Mouse (Mus musculus) adrenal gland, postnatal 14 days (tissue): Measurements from ENCODE around the gene Cap2. TPM values are rescaled to one million over a fixed set of nuclear protein-coding genes. Genes with fewer than 3 reads are reported as not detected.

Experiments used
- DNase-seq: peaks from one replicate; pipeline ENCODE4 v3.0.0; 2021; ENCODE audit warnings: mixed read lengths
- total RNA-seq: library from RNA; stranded (reverse); gene quantifications from 2 replicates; pipeline ENCODE4 v1.2.3, GENCODE M21; 2021

Cap2 gene
- total RNA-seq, 1 experiment from 2014 or later = 2.4 TPM

GRCm38 (mm10) chr13:46633320-46634132, 131.9 kb downstream of the Cap2 start:
- no peak for DNase-seq

GRCm38 (mm10) chr13:46634133-46634488, 132.5 kb downstream of the Cap2 start:
- no peak for DNase-seq

GRCm38 (mm10) chr13:46640608-46641468, 139.2 kb downstream of the Cap2 start:
- no peak for DNase-seq

GRCm38 (mm10) chr13:46642318-46642717, 140.7 kb downstream of the Cap2 start:
- no peak for DNase-seq

- DNase-seq = no peak
Observed at GRCm38 (mm10) chr13:46644175-46644574, 142.5 kb downstream of the Cap2 start.

GRCm38 (mm10) chr13:46645476-46645875, 143.8 kb downstream of the Cap2 start:
- DNase-seq = no peak

GRCm38 (mm10) chr13:46651853-46652252, 150.2 kb downstream of the Cap2 start:
- DNase-seq = no peak

GRCm38 (mm10) chr13:46652671-46653070, 151.0 kb downstream of the Cap2 start:
- no peak for DNase-seq

GRCm38 (mm10) chr13:46653671-46654070, 152.0 kb downstream of the Cap2 start:
- no peak for DNase-seq

- no peak for DNase-seq
Observed at GRCm38 (mm10) chr13:46654566-46654965, 152.9 kb downstream of the Cap2 start.

- no peak for DNase-seq
Observed at GRCm38 (mm10) chr13:46659211-46659610, 157.6 kb downstream of the Cap2 start.

- DNase-seq = peak; percentile 15
Observed at GRCm38 (mm10) chr13:46663461-46663964, 161.9 kb downstream of the Cap2 start.

GRCm38 (mm10) chr13:46669048-46669619, 167.5 kb downstream of the Cap2 start, which contains the start of gene Fam8a1:
Gene Fam8a1, plus strand, starts transcription at chr13:46669522.
- peak; percentile 96 for DNase-seq

GRCm38 (mm10) chr13:46669620-46670271, 168.1 kb downstream of the Cap2 start:
- DNase-seq = peak; percentile 50

GRCm38 (mm10) chr13:46670514-46670913, 168.9 kb downstream of the Cap2 start:
- DNase-seq = no peak

- DNase-seq = peak; percentile 58
Observed at GRCm38 (mm10) chr13:46674601-46675000, 173.0 kb downstream of the Cap2 start.

- DNase-seq = no peak
Observed at GRCm38 (mm10) chr13:46677721-46678120, 176.1 kb downstream of the Cap2 start.

GRCm38 (mm10) chr13:46682921-46683320, 181.3 kb downstream of the Cap2 start:
- no peak for DNase-seq

- no peak for DNase-seq
Observed at GRCm38 (mm10) chr13:46683370-46683769, 181.7 kb downstream of the Cap2 start.

- DNase-seq = no peak
Observed at GRCm38 (mm10) chr13:46690559-46691241, 189.1 kb downstream of the Cap2 start.

- DNase-seq = no peak
Observed at GRCm38 (mm10) chr13:46695296-46695908, 193.8 kb downstream of the Cap2 start.
